Mouse (Mus musculus) stomach, embryonic 14.5 days (tissue): Measurements from ENCODE around the gene Spp1. TPM values are rescaled to one million over a fixed set of nuclear protein-coding genes. Genes with fewer than 3 reads are reported as not detected.

Experiments used
- polyA plus RNA-seq: library from polyadenylated mRNA; unstranded; fragments of >200 nt; fragmentation: Nextera tagmentation; extraction: Ambion mirVana; gene quantifications from 2 replicates; pipeline ENCODE4 v1.2.1, GENCODE M21; 2014

Spp1 gene
- polyA plus RNA-seq, 1 experiment from 2014 or later, result 8.2 TPM

Other genes starting within 250 kb of the Spp1 start
- gene Dmp1, start 232.5 kb upstream of the Spp1 start, polyA plus RNA-seq, result 0.68 and 0.70 TPM in 2 replicates
- 0.12 and 0.15 TPM in 2 replicates for gene Ibsp, start 135.9 kb upstream of the Spp1 start, polyA plus RNA-seq
- not detected in 2 replicates for gene Mepe, start 109.8 kb upstream of the Spp1 start, polyA plus RNA-seq
- 29.2 and 29.6 TPM in 2 replicates for gene Pkd2, start 24.3 kb downstream of the Spp1 start, polyA plus RNA-seq
- 16.6 and 17.2 TPM in 2 replicates for gene BC005561, start 73.2 kb downstream of the Spp1 start, polyA plus RNA-seq